Mouse (Mus musculus) ovary, postnatal 10 days (tissue): ENCODE measurements around the gene Syn2.

ENCODE experiments used
- DNase-seq: peaks from one replicate; pipeline ENCODE4 v3.0.0; 2022; ENCODE audit warnings: low spot score

Syn2 gene

GRCm38 (mm10) chr6:115245500-115246058, 110.9 kb downstream of the Syn2 start:
- no peak for DNase-seq

DNA sequence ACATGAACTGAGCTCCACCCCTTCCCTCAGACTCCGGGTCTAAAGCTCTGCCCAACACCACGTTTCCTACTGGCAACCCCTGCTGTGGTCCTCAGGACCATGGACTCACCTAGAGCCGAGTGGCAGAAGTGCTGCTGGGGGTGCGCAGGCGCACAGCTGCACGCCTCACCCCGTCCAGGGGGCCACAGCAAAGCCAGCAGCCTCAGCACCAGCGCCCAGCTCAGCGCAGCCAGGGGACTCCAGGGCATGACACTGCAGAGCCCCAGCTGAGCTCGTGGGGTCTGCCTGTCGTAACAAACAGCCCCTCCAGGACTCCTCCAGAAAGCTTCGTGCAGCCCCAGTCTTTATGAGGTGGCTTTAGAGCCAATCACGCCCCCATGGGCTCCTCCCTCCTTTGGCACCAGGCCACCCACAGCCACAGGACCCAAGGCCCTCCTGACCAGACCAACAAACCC, 116.9 kb downstream of the Syn2 start:
- no peak for DNase-seq

- DNase-seq, result no peak
Measured at GRCm38 (mm10) chr6:115252099-115252873, 117.6 kb downstream of the Syn2 start, which contains the start of gene Timp4. Gene Timp4 (minus strand): TSS chr6:115252205.

DNA sequence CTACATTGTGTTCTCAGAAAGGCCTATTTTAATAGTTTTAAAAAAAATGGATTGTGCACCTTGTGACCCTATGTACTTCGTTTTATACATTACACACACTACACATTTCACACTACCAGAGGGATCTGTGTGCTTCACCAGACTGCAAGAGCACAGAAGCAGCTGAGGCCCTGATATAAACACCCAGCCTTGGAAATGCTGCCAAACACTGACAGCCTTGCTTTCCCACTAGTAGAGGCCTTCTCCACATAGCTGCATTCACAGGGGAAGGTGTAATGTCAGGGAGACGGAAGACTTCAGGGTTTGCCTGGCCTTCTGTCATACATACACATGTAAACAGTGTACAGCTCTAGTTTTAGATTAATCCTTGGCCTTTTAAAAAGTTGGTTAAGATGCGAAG, 120.5 kb downstream of the Syn2 start:
- DNase-seq, result no peak

DNA sequence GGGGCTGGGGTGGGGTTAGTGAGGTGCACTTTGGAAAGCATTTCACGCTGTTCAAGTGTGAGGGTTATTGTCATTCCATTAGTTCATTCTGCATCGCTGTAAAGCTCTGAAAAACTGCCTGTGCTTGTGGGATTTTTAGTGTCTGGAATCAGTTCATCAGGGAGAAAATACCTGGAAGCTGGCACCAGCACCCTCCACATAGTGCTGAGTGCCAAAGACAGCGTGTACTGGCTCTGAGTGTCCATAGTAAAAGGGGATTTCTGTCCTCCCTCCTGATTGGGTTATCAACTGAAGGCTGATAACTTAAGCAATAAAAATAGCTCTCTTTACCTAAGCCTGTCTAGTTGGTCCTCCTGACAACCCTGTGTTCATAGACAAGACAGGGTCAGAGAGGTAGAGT, 125.8 kb downstream of the Syn2 start:
- no peak for DNase-seq

- no peak for DNase-seq
Measured at GRCm38 (mm10) chr6:115266791-115267190, 132.1 kb downstream of the Syn2 start.

- peak; percentile 15 for DNase-seq
Measured at GRCm38 (mm10) chr6:115267916-115268315, 133.2 kb downstream of the Syn2 start.

GRCm38 (mm10) chr6:115268551-115269385, 134.1 kb downstream of the Syn2 start:
- DNase-seq, result no peak

DNA sequence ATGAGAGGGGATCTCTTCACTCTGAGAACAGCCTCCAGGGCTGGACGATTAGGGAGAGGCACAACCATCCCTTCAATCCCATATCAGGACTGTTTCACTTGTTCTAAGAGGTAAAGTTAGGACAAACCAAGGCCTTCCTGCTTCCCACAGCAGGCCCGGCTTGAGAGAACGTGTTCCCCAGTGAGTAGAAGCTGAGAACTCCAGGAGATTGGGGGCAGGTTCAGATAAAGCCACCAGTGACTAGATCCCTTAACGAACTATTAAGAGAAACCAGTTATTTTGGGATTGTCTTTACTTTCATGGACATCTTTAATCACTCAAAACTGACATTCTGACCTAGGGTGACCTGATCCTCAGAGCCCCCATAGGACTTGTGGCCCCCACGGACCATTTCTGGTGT, 134.9 kb downstream of the Syn2 start:
- no peak for DNase-seq

GRCm38 (mm10) chr6:115270085-115270484, 135.4 kb downstream of the Syn2 start:
- no peak for DNase-seq

DNA sequence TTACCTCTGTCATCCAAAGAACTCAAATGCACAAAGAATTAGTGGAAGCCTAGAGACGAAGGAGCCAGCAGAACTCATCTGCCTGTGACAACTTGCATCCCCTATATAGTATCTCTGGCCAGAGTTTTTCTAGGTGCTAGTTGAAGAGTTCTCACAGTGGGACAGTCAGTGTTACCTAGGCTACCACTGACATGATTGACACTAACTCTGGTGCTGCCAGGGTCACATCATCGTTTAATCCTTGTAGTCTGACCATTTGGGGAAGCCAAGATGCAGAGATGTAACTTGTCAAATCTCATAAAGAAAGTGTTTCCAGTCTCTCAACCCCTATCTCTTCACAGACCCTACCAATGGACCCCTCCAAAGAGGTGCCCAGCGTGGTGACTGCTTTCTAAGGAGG, 136.6 kb downstream of the Syn2 start:
- no peak for DNase-seq

DNA sequence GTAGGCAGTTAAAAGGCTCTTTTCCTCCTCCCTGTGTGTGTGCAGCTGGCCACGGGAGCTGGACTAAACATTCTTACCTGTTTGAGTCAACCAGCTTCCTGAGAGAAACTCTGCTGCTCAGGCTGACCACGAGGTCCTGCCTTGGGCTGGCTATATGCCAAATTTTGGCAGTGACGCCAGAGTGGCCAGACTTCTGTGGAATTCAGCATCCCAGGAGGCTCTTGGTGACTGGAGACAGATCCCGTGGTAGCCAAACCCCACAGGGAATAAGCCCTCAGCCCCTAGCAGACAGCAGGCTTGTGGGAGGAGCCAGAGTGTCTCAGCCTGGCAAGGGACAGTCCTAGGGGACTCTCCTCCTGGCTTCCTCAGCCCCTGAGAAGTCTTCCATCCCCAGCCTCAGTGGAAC, 137.2 kb downstream of the Syn2 start:
- peak; percentile 13 for DNase-seq

- DNase-seq, result no peak
Measured at GRCm38 (mm10) chr6:115273346-115273745, 138.6 kb downstream of the Syn2 start.

- DNase-seq, result no peak
Measured at GRCm38 (mm10) chr6:115274705-115275104, 140.0 kb downstream of the Syn2 start.

DNA sequence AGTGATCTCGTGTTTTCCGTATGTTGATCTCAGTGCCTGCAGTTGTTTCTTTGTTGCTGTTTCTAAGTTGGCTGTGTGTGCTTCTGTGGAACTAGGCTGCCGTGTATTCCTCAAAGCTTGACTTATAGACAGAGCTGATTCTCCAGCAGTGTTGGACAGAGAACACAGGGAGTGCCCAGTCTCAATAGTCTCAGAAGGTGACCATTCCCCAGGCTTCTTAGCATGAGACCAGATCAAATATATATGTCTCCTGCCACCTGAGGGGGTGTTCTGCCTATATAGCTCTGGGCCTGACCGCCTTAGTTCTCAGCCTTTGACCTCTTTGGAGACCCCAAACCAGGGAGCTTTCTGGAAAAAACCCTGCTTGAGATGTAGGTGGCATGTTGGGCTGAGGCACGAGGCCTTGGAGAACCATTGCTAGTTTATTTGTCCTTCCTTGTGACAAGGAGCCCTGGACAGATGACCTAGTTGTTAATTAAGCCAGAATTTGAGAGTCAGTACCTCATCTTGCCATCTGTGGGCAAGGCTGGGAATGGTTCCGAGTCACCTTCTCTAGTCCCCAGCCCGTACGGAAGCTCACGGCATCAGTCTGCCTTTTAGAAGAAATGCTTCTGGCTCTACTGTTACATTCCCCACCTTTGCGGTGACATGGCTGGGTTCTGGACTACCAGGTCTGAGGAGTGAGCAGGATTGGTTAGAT, 140.6 kb downstream of the Syn2 start:
- no peak for DNase-seq

DNA sequence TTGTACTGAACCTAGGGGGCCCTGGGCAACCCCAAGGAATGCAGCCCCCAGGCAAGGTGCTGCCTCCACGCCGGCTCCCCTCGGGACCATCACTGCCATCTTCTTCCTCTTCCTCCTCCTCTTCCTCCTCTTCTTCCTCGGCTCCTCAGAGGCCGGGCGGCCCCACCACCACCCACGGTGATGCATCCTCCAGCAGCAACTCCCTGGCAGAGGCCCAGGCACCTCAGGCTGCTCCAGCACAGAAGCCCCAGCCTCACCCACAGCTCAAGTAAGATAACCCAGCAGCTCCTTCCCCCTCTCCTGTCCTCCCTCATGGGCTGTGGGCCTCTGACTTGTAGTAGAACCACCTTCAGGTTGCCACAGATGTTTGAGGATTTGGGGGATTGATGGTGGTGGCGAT, 143.4 kb downstream of the Syn2 start:
- DNase-seq, result no peak

DNA sequence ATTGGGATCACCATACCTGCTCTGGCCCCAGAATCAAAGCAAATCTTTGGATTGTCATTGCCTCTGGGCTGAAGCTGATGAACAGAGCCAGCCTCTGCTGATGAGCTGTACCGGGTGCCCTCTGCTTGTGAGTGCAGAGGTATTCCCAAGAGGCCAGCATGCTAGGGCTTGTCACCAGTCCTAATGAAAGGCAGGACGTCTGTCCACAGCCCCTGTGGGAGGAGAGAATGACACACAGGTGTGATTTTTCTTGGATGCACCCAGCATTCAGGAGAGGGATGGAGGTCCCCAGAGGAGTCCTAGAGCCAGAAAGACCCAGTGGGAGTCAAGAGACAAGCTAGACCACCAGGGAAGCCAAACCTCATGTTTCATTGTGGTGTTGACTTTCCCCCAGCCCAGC, 144.9 kb downstream of the Syn2 start:
- no peak for DNase-seq

- no peak for DNase-seq
Measured at GRCm38 (mm10) chr6:115284153-115284552, 149.5 kb downstream of the Syn2 start.

GRCm38 (mm10) chr6:115286441-115286840, 151.7 kb downstream of the Syn2 start:
- DNase-seq, result no peak

DNA sequence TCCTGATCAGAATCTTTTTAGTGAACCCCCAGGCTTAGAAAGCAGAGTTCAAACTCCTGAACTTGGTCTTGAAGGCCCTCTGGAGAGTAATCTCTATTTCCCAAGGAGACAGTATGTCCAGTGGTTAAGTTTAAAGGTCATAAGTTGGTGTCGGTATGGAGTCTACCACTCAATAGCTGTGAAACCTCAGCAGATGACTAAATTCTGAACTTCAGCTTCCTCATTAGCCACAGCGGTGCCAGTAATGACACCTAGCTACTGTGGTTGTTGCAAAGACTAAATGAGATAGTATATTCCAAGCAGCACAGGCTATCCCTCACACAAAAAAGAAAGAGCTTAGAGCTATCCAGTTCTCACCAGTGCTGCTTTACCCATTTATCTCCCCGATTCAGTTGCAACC, 153.5 kb downstream of the Syn2 start:
- no peak for DNase-seq

DNA sequence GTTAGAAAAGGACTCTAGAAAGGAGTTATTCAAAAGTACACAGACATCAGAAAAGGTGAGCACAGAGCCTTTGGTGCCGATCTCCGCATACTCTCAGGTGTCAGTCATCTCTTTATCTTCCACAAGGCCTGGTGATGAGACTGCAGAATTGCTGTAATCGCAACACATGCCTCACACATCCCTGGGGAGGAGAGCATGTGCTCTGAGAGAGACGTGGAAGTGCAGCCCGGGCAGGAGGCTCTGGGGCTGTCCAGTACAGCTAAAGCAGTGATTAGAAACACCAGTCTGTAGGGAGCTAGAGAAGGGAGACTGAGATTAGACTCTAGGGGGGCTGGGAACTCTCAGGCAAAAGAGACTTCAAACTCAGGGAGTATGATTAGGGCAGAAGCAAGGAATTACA, 155.9 kb downstream of the Syn2 start:
- no peak for DNase-seq

- no peak for DNase-seq
Measured at GRCm38 (mm10) chr6:115291068-115291467, 156.4 kb downstream of the Syn2 start.
